Mouse (Mus musculus): ENCODE data around the gene Fbxl7. TPM values are rescaled to one million over a fixed set of nuclear protein-coding genes. Genes with fewer than 3 reads are reported as not detected.

Gene Fbxl7
- total and polyA plus RNA-seq, 3 experiments = 0.05 TPM; not detected in 2

- ATAC-seq (ENCODE audit: extremely low read depth, insufficient number of reproducible peaks, low FRiP score, poor library complexity, severe bottlenecking) = no peak
- no peak overlapping the region for H3K4me3 ChIP-seq (ENCODE audit: low read depth, low read length)
- TF ChIP-seq GATA1 (IDR thresholded peaks at IDR 0.05; ENCODE audit: borderline replicate concordance, low read length) (no peak), TAL1 (conservative IDR thresholded peaks at IDR 0.05; ENCODE audit: low read depth, low read length) (no peak), POLR2AphosphoS5 (IDR thresholded peaks at IDR 0.05; ENCODE audit: insufficient replicate concordance, low read depth, low read length) (no peak), CTCF (IDR thresholded peaks at IDR 0.05; ENCODE audit: low read depth, low read length) (no peak)
- H3K27me3 ChIP-seq (ENCODE audit: insufficient read depth, low read length) = no peaks in the 10 kb centered on the region
- H3K9me3 ChIP-seq (replicated peaks) = no peaks in the 10 kb centered on the region
- H3K36me3 ChIP-seq (replicated peaks) = no peaks in the 10 kb centered on the region
- DNase-seq (ENCODE audit: low spot score) = no peak
- H3K4me1 ChIP-seq (ENCODE audit: insufficient read depth, low read depth, low read length) = no peaks in the 10 kb centered on the region
Observed at GRCm38 (mm10) chr15:26718390-26719036, 176.9 kb downstream of the Fbxl7 start.

GRCm38 (mm10) chr15:26717952-26718351, 177.4 kb downstream of the Fbxl7 start:
- TF ChIP-seq GATA2 (IDR thresholded peaks at IDR 0.05; ENCODE audit: borderline replicate concordance, low read depth, low read length) = no peak
- no peak for TF ChIP-seq POLR2AphosphoS5 (IDR thresholded peaks at IDR 0.05; ENCODE audit: insufficient replicate concordance, low read depth, low read length)
- no peak for TF ChIP-seq TAL1 (conservative IDR thresholded peaks at IDR 0.05; ENCODE audit: low read depth, low read length)
- TF ChIP-seq GATA1 (IDR thresholded peaks at IDR 0.05; ENCODE audit: borderline replicate concordance, low read length) = no peak
- no peak for TF ChIP-seq CTCF (IDR thresholded peaks at IDR 0.05; ENCODE audit: low read depth, low read length)
- Histone ChIP-seq H3K4me3 (ENCODE audit: low read depth, low read length) (no peak overlapping the region), H3K27me3 (ENCODE audit: insufficient read depth, low read length) (no peaks in the 10 kb centered on the region), H3K4me1 (ENCODE audit: insufficient read depth, low read depth, low read length) (no peaks in the 10 kb centered on the region), H3K36me3 (replicated peaks) (no peaks in the 10 kb centered on the region), H3K9me3 (replicated peaks) (no peaks in the 10 kb centered on the region)
- no peak for DNase-seq (ENCODE audit: low spot score)
- no peak for ATAC-seq (ENCODE audit: extremely low read depth, insufficient number of reproducible peaks, low FRiP score, poor library complexity, severe bottlenecking)

GRCm38 (mm10) chr15:26716181-26716580, 179.2 kb downstream of the Fbxl7 start:
- Histone ChIP-seq H3K9me3 (replicated peaks) (no peaks in the 10 kb centered on the region), H3K27me3 (ENCODE audit: insufficient read depth, low read length) (no peaks in the 10 kb centered on the region), H3K4me1 (ENCODE audit: insufficient read depth, low read depth, low read length) (no peaks in the 10 kb centered on the region), H3K36me3 (replicated peaks) (no peaks in the 10 kb centered on the region), H3K4me3 (ENCODE audit: low read depth, low read length) (no peak overlapping the region)
- no peak for ATAC-seq (ENCODE audit: extremely low read depth, insufficient number of reproducible peaks, low FRiP score, poor library complexity, severe bottlenecking)
- no peak for DNase-seq (ENCODE audit: low spot score)
- TF ChIP-seq POLR2AphosphoS5 (IDR thresholded peaks at IDR 0.05; ENCODE audit: insufficient replicate concordance, low read depth, low read length) = no peak
- TF ChIP-seq TAL1 (conservative IDR thresholded peaks at IDR 0.05; ENCODE audit: low read depth, low read length) = no peak
- no peak for TF ChIP-seq GATA2 (IDR thresholded peaks at IDR 0.05; ENCODE audit: borderline replicate concordance, low read depth, low read length)
- TF ChIP-seq CTCF (IDR thresholded peaks at IDR 0.05; ENCODE audit: low read depth, low read length) = no peak
- TF ChIP-seq GATA1 (IDR thresholded peaks at IDR 0.05; ENCODE audit: borderline replicate concordance, low read length) = no peak

- no peaks in the 10 kb centered on the region for H3K36me3 ChIP-seq (replicated peaks)
- DNase-seq (ENCODE audit: low spot score) (no peak), ATAC-seq (ENCODE audit: extremely low read depth, insufficient number of reproducible peaks, low FRiP score, poor library complexity, severe bottlenecking) (no peak)
- no peak overlapping the region for H3K4me3 ChIP-seq (ENCODE audit: low read depth, low read length)
- H3K4me1 ChIP-seq (ENCODE audit: insufficient read depth, low read depth, low read length) = no peaks in the 10 kb centered on the region
- H3K9me3 ChIP-seq (replicated peaks) = no peaks in the 10 kb centered on the region
- TF ChIP-seq CTCF (IDR thresholded peaks at IDR 0.05; ENCODE audit: low read depth, low read length) = no peak
- no peak for TF ChIP-seq GATA2 (IDR thresholded peaks at IDR 0.05; ENCODE audit: borderline replicate concordance, low read depth, low read length)
- no peak for TF ChIP-seq TAL1 (conservative IDR thresholded peaks at IDR 0.05; ENCODE audit: low read depth, low read length)
- no peak for TF ChIP-seq GATA1 (IDR thresholded peaks at IDR 0.05; ENCODE audit: borderline replicate concordance, low read length)
- TF ChIP-seq POLR2AphosphoS5 (IDR thresholded peaks at IDR 0.05; ENCODE audit: insufficient replicate concordance, low read depth, low read length) = no peak
- H3K27me3 ChIP-seq (ENCODE audit: insufficient read depth, low read length) = no peaks in the 10 kb centered on the region
Observed at GRCm38 (mm10) chr15:26715635-26716034, 179.7 kb downstream of the Fbxl7 start.

- ATAC-seq (ENCODE audit: extremely low read depth, insufficient number of reproducible peaks, low FRiP score, poor library complexity, severe bottlenecking) = no peak
- no peak for TF ChIP-seq GATA1 (IDR thresholded peaks at IDR 0.05; ENCODE audit: borderline replicate concordance, low read length)
- no peak for TF ChIP-seq CTCF (IDR thresholded peaks at IDR 0.05; ENCODE audit: low read depth, low read length)
- TF ChIP-seq POLR2AphosphoS5 (IDR thresholded peaks at IDR 0.05; ENCODE audit: insufficient replicate concordance, low read depth, low read length) = no peak
- no peak for TF ChIP-seq GATA2 (IDR thresholded peaks at IDR 0.05; ENCODE audit: borderline replicate concordance, low read depth, low read length)
- TF ChIP-seq TAL1 (conservative IDR thresholded peaks at IDR 0.05; ENCODE audit: low read depth, low read length) = no peak
- H3K27me3 ChIP-seq (ENCODE audit: insufficient read depth, low read length) = no peaks in the 10 kb centered on the region
- DNase-seq (ENCODE audit: low spot score) = no peak
- H3K36me3 ChIP-seq (replicated peaks) = no peaks in the 10 kb centered on the region
- H3K9me3 ChIP-seq (replicated peaks) = no peaks in the 10 kb centered on the region
- H3K4me3 ChIP-seq (ENCODE audit: low read depth, low read length) = no peak overlapping the region
- H3K4me1 ChIP-seq (ENCODE audit: insufficient read depth, low read depth, low read length) = no peaks in the 10 kb centered on the region
Observed at GRCm38 (mm10) chr15:26712271-26712670, 183.1 kb downstream of the Fbxl7 start.

- Histone ChIP-seq H3K4me3 (ENCODE audit: low read depth, low read length) (no peak overlapping the region), H3K9me3 (replicated peaks) (no peaks in the 10 kb centered on the region), H3K36me3 (replicated peaks) (no peaks in the 10 kb centered on the region), H3K4me1 (ENCODE audit: insufficient read depth, low read depth, low read length) (no peaks in the 10 kb centered on the region), H3K27me3 (ENCODE audit: insufficient read depth, low read length) (no peaks in the 10 kb centered on the region)
- TF ChIP-seq GATA2 (IDR thresholded peaks at IDR 0.05; ENCODE audit: borderline replicate concordance, low read depth, low read length) (no peak), GATA1 (IDR thresholded peaks at IDR 0.05; ENCODE audit: borderline replicate concordance, low read length) (no peak), CTCF (IDR thresholded peaks at IDR 0.05; ENCODE audit: low read depth, low read length) (no peak), TAL1 (conservative IDR thresholded peaks at IDR 0.05; ENCODE audit: low read depth, low read length) (no peak)
- DNase-seq (ENCODE audit: low spot score) = no peak
- no peak for ATAC-seq (ENCODE audit: extremely low read depth, insufficient number of reproducible peaks, low FRiP score, poor library complexity, severe bottlenecking)
Observed at GRCm38 (mm10) chr15:26704966-26705365, 190.4 kb downstream of the Fbxl7 start.

Measured in G1E (cell line).